Mouse (Mus musculus) midbrain, embryonic 13.5 days (tissue): ENCODE measurements around the gene Olfr644. TPM values are rescaled to one million over a fixed set of nuclear protein-coding genes. Genes with fewer than 3 reads are reported as not detected.

Source experiments
- ATAC-seq: fragments of 200-750 bp; cut with Nextera tagmentation; 2 replicates; pipeline ENCODE4 v1.8.0; 2017; ENCODE audit warnings: mild to moderate bottlenecking, moderate TSS enrichment, moderate library complexity
- H3K27ac ChIP-seq: fragments of 300-500 bp; sonication (generic); 2 replicates; pipeline ENCODE4 v1.5.1; 2015; ENCODE audit warnings: inconsistent platforms, mild to moderate bottlenecking, moderate library complexity
- H3K27me3 ChIP-seq: fragments of 300-500 bp; sonication (generic); 2 replicates; pipeline ENCODE4 v1.6.1; 2015; ENCODE audit warnings: mild to moderate bottlenecking, inconsistent platforms
- H3K36me3 ChIP-seq: fragments of 300-500 bp; sonication (generic); 2 replicates; pipeline ENCODE4 v1.6.1; 2015; ENCODE audit warnings: mild to moderate bottlenecking, inconsistent platforms
- H3K4me1 ChIP-seq: fragments of 300-500 bp; sonication (generic); replicated peaks from 2 replicates; pipeline ENCODE4 v1.6.1; 2015; ENCODE audit warnings: inconsistent platforms
- H3K4me2 ChIP-seq: fragments of 300-500 bp; sonication (generic); replicated peaks from 2 replicates; pipeline ENCODE4 v1.6.1; 2015; ENCODE audit warnings: moderate library complexity, mild to moderate bottlenecking, inconsistent platforms
- H3K4me3 ChIP-seq: fragments of 300-500 bp; sonication (generic); replicated peaks from 2 replicates; pipeline ENCODE4 v1.5.1; 2015; ENCODE audit warnings: mild to moderate bottlenecking, inconsistent platforms
- H3K9ac ChIP-seq: fragments of 300-500 bp; sonication (generic); replicated peaks from 2 replicates; pipeline ENCODE4 v1.6.1; 2015; ENCODE audit warnings: mild to moderate bottlenecking, inconsistent platforms
- H3K9me3 ChIP-seq: fragments of 300-500 bp; sonication (generic); 2 replicates; pipeline ENCODE4 v1.6.1; 2016; ENCODE audit warnings: mild to moderate bottlenecking, inconsistent platforms
- polyA plus RNA-seq: library from polyadenylated mRNA; unstranded; fragments of >200 nt; fragmentation: Nextera tagmentation; extraction: Ambion mirVana; gene quantifications from 2 replicates; pipeline ENCODE4 v1.2.1, GENCODE M21; 2015

Gene Olfr644
- polyA plus RNA-seq, 1 experiment from 2014 or later, result not detected

- ATAC-seq, result no peak
Observed at GRCm38 (mm10) chr7:104017203-104017602, 54.5 kb downstream of the Olfr644 start, which contains the start of gene Olfr639. Olfr639 (minus strand) TSS chr7:104017303.

More at GRCm38 (mm10) chr7:104017203-104017602, 54.5 kb downstream of the Olfr644 start, which contains the start of gene Olfr639:
- Histone ChIP-seq H3K9ac (no peak within 1 kb of the TSS), H3K27ac (no peak within 1 kb of the TSS), H3K4me3 (no peak within 1 kb of the TSS), H3K27me3 (no peaks in the 10 kb centered on the region), H3K9me3 (no peaks in the 10 kb centered on the region), H3K4me2 (no peak within 1 kb of the TSS), H3K4me1 (no peaks in the 10 kb centered on the region), H3K36me3 (no peaks in the 10 kb centered on the region)

Other genes with a start within 250 kb of the Olfr644 start
- 2,098 and 2,335 TPM in 2 replicates for gene Hbb-bs, start 243.8 kb downstream of the Olfr644 start, polyA plus RNA-seq
- not detected in 2 replicates for gene Hbb-bh2, start 231.3 kb downstream of the Olfr644 start, polyA plus RNA-seq
- 37.1 and 47.9 TPM in 2 replicates for gene Hbb-bh1, start 228.7 kb downstream of the Olfr644 start, polyA plus RNA-seq
- 4,013 and 4,161 TPM in 2 replicates for gene Hbb-y, start 218.7 kb downstream of the Olfr644 start, polyA plus RNA-seq
- not detected in 2 replicates for gene Olfr66, start 185.6 kb downstream of the Olfr644 start, polyA plus RNA-seq
- not detected in 2 replicates for gene Olfr64, start 177.4 kb downstream of the Olfr644 start, polyA plus RNA-seq
- not detected in 2 replicates for gene Olfr65, start 168.4 kb downstream of the Olfr644 start, polyA plus RNA-seq
- not detected in 2 replicates for gene Olfr631, start 143.0 kb downstream of the Olfr644 start, polyA plus RNA-seq
- not detected in 2 replicates for gene Olfr632, start 137.5 kb downstream of the Olfr644 start, polyA plus RNA-seq
- not detected in 2 replicates for gene Olfr633, start 127.4 kb downstream of the Olfr644 start, polyA plus RNA-seq
- 0.03 TPM in 1 of 2 replicates, not detected in the other for gene Olfr635, start 100.7 kb downstream of the Olfr644 start, polyA plus RNA-seq
- gene Olfr638, start 73.1 kb downstream of the Olfr644 start, polyA plus RNA-seq, result not detected in 2 replicates
- gene Olfr639, start 54.6 kb downstream of the Olfr644 start, polyA plus RNA-seq, result 0.03 TPM in 1 of 2 replicates, not detected in the other
- not detected in 2 replicates for gene Olfr640, start 46.3 kb downstream of the Olfr644 start, polyA plus RNA-seq
- gene Olfr641, start 36.4 kb downstream of the Olfr644 start, polyA plus RNA-seq, result not detected in 2 replicates
- not detected in 2 replicates for gene Olfr642, start 19.2 kb downstream of the Olfr644 start, polyA plus RNA-seq
- not detected in 2 replicates for gene 4930516K23Rik, start 10.4 kb downstream of the Olfr644 start, polyA plus RNA-seq
- gene Olfr645, start 13.6 kb upstream of the Olfr644 start, polyA plus RNA-seq, result not detected in 2 replicates
- gene Olfr646, start 33.0 kb upstream of the Olfr644 start, polyA plus RNA-seq, result not detected in 2 replicates
- gene Ubqln5, start 58.0 kb upstream of the Olfr644 start, polyA plus RNA-seq, result not detected in 2 replicates
- not detected in 2 replicates for gene Olfr643, start 65.5 kb upstream of the Olfr644 start, polyA plus RNA-seq
- gene Ubqln3, start 71.4 kb upstream of the Olfr644 start, polyA plus RNA-seq, result not detected in 2 replicates
- not detected in 2 replicates for gene Ubqlnl, start 78.7 kb upstream of the Olfr644 start, polyA plus RNA-seq
- gene Olfm5, start 93.0 kb upstream of the Olfr644 start, polyA plus RNA-seq, result not detected in 2 replicates
- gene Olfr648, start 111.5 kb upstream of the Olfr644 start, polyA plus RNA-seq, result 0.26 and 0.46 TPM in 2 replicates
- gene Olfr649, start 124.1 kb upstream of the Olfr644 start, polyA plus RNA-seq, result not detected in 2 replicates
- 0.32 and 0.59 TPM in 2 replicates for gene Trim6, start 146.9 kb upstream of the Olfr644 start, polyA plus RNA-seq
- gene Trim34a, start 172.6 kb upstream of the Olfr644 start, polyA plus RNA-seq, result 0.46 and 0.75 TPM in 2 replicates
- gene Trim5, start 216.2 kb upstream of the Olfr644 start, polyA plus RNA-seq, result not detected in 2 replicates
- 1.4 and 2.0 TPM in 2 replicates for gene Trim12a, start 243.6 kb upstream of the Olfr644 start, polyA plus RNA-seq